Mouse (Mus musculus) G1E (cell line): Measurements from ENCODE around the gene Nexn. TPM values are rescaled to one million over a fixed set of nuclear protein-coding genes. Genes with fewer than 3 reads are reported as not detected.
"Not testable (repeated sequence)": the region's sequence is repeated elsewhere in the genome, so short reads cannot be mapped to it uniquely, and the experiment has no call there.

Source experiments
- ATAC-seq: 2 replicates; pipeline ENCODE4 v1.8.0; 2016; ENCODE audit warnings: mild to moderate bottlenecking; ENCODE audit not compliant: insufficient number of reproducible peaks, poor library complexity, low FRiP score, severe bottlenecking; ENCODE audit errors: extremely low read depth
- DNase-seq: peaks from one replicate; pipeline ENCODE4 v3.0.0; 2012; ENCODE audit warnings: low spot score
- H3K27me3 ChIP-seq: 2 replicates; pipeline ENCODE4 v1.6.1; 2012; ENCODE audit warnings: mild to moderate bottlenecking, low read length, inconsistent platforms; ENCODE audit not compliant: insufficient read depth
- H3K36me3 ChIP-seq: replicated peaks from 2 replicates; pipeline ENCODE3; 2012; ENCODE audit warnings: mild to moderate bottlenecking, inconsistent platforms
- H3K4me1 ChIP-seq: 2 replicates; pipeline ENCODE4 v1.6.1; 2012; ENCODE audit warnings: low read depth, low read length, inconsistent platforms, mixed read lengths; ENCODE audit not compliant: insufficient read depth
- H3K4me3 ChIP-seq: 2 replicates; pipeline ENCODE4 v1.5.1; 2012; ENCODE audit warnings: low read depth, mild to moderate bottlenecking, inconsistent platforms, low read length, moderate library complexity, mixed read lengths
- H3K9me3 ChIP-seq: replicated peaks from 2 replicates; pipeline ENCODE4 v1.6.1; 2012; ENCODE audit warnings: inconsistent platforms
- CTCF ChIP-seq: IDR thresholded peaks from 2 replicates; pipeline ENCODE4 v1.5.1; 2012; ENCODE audit warnings: low read depth, low read length, inconsistent platforms, mixed read lengths
- GATA1 ChIP-seq: IDR thresholded peaks from 2 replicates; pipeline ENCODE4 v1.6.1; 2012; ENCODE audit warnings: borderline replicate concordance, low read length, inconsistent platforms, mixed read lengths
- GATA2 ChIP-seq: IDR thresholded peaks from 2 replicates; pipeline ENCODE4 v1.6.1; 2012; ENCODE audit warnings: low read depth, low read length, inconsistent platforms, borderline replicate concordance
- POLR2AphosphoS5 ChIP-seq: IDR thresholded peaks from 2 replicates; pipeline ENCODE4 v1.6.1; 2012; ENCODE audit warnings: low read depth, low read length, inconsistent platforms; ENCODE audit not compliant: insufficient replicate concordance
- TAL1 ChIP-seq: conservative IDR thresholded peaks from 2 replicates; pipeline ENCODE4 v1.6.1; 2012; ENCODE audit warnings: low read depth, low read length, inconsistent platforms, mixed read lengths
- polyA plus RNA-seq: library from polyadenylated mRNA; stranded (reverse); fragments of >175 nt; gene quantifications from 2 replicates; pipeline ENCODE4 v1.2.3, GENCODE M21; 2012
- total RNA-seq, 2 experiments: library from RNA; stranded (forward) in 1 of 2; stranded (reverse) in 1 of 2; fragments of 200-1000 nt in 1 of 2; fragments of >200 nt in 1 of 2; fragmentation: Nextera tagmentation in 1 of 2; gene quantifications; 2 replicates each; pipeline ENCODE4 v1.2.3; 2014 to 2017

The Nexn gene
- total and polyA plus RNA-seq, 3 experiments: 1.0 TPM; not detected in 2

GRCm38 (mm10) chr3:152199125-152199524, 67.0 kb downstream of the Nexn start:
- Histone ChIP-seq H3K4me1 (peaks cover 11% of the 10 kb centered on the region), H3K9me3 (no peaks in the 10 kb centered on the region), H3K36me3 (peaks cover 2% of the 10 kb centered on the region), H3K27me3 (no peaks in the 10 kb centered on the region), H3K4me3 (no peak overlapping the region)
- DNase-seq: no peak
- TF ChIP-seq CTCF (no peak), GATA1 (no peak), TAL1 (no peak), POLR2AphosphoS5 (no peak), GATA2 (no peak)
- ATAC-seq: no peak

GRCm38 (mm10) chr3:152197246-152197645, 68.9 kb downstream of the Nexn start:
- DNase-seq, H3K4me3 ChIP-seq, H3K36me3 ChIP-seq, ATAC-seq, H3K4me1 ChIP-seq, H3K27me3 ChIP-seq, H3K9me3 ChIP-seq: not testable (repeated sequence)

GRCm38 (mm10) chr3:152193635-152194097, 72.5 kb downstream of the Nexn start:
- H3K4me3 ChIP-seq: peak overlapping the region; percentile 60
- no peaks in the 10 kb centered on the region for H3K9me3 ChIP-seq
- TF ChIP-seq GATA1 (no peak), TAL1 (no peak), POLR2AphosphoS5 (no peak), GATA2 (no peak), CTCF (no peak)
- peaks cover under 1% of the 10 kb centered on the region for H3K36me3 ChIP-seq
- H3K27me3 ChIP-seq: no peaks in the 10 kb centered on the region
- peaks cover 10% of the 10 kb centered on the region for H3K4me1 ChIP-seq
- peak; percentile 47 for DNase-seq
- ATAC-seq: peak; percentile 91

GRCm38 (mm10) chr3:152193177-152193576, 73.0 kb downstream of the Nexn start:
- no peak for DNase-seq
- TF ChIP-seq POLR2AphosphoS5: no peak
- no peak for TF ChIP-seq CTCF
- no peak for TF ChIP-seq GATA1
- no peak for TF ChIP-seq GATA2
- Histone ChIP-seq H3K4me3 (peak overlapping the region; percentile 60), H3K9me3 (no peaks in the 10 kb centered on the region), H3K4me1 (peaks cover 10% of the 10 kb centered on the region), H3K36me3 (peaks cover 2% of the 10 kb centered on the region), H3K27me3 (no peaks in the 10 kb centered on the region)
- ATAC-seq: no peak

- ATAC-seq (no peak), DNase-seq (no peak)
- H3K4me1 ChIP-seq: peaks cover 8% of the 10 kb centered on the region
Measured at GRCm38 (mm10) chr3:152192238-152192931, 73.8 kb downstream of the Nexn start.

GRCm38 (mm10) chr3:152191791-152192237, 74.3 kb downstream of the Nexn start:
- Histone ChIP-seq H3K27me3 (no peaks in the 10 kb centered on the region), H3K36me3 (peaks cover 3% of the 10 kb centered on the region), H3K9me3 (no peaks in the 10 kb centered on the region), H3K4me1 (peaks cover 5% of the 10 kb centered on the region), H3K4me3 (peak overlapping the region; percentile 64)
- no peak for TF ChIP-seq TAL1
- no peak for TF ChIP-seq CTCF
- TF ChIP-seq GATA1: no peak
- no peak for TF ChIP-seq GATA2
- DNase-seq (no peak), ATAC-seq (peak; percentile 25; the same call in 1 of the 2 replicates)

More at GRCm38 (mm10) chr3:152192238-152192931, 73.8 kb downstream of the Nexn start:
- no peak for TF ChIP-seq POLR2AphosphoS5
- TF ChIP-seq GATA1: no peak
- TF ChIP-seq TAL1: no peak
- no peak for TF ChIP-seq CTCF
- no peak for TF ChIP-seq GATA2
- Histone ChIP-seq H3K27me3 (no peaks in the 10 kb centered on the region), H3K36me3 (peaks cover 2% of the 10 kb centered on the region), H3K9me3 (no peaks in the 10 kb centered on the region), H3K4me3 (peak overlapping the region; percentile 64)
